Mouse (Mus musculus) erythroblast, embryonic 14.5 days (primary cell): Measurements from ENCODE around the gene Csnk2a2.

Experiments used
- GATA1 ChIP-seq: IDR thresholded peaks from 2 replicates; pipeline ENCODE4 v1.6.1; 2012; ENCODE audit warnings: low read length, inconsistent platforms, mixed read lengths
- TAL1 ChIP-seq: IDR thresholded peaks from 3 replicates; pipeline ENCODE4 v1.6.1; 2012; ENCODE audit warnings: low read length, inconsistent platforms, mixed read lengths

- no peak for TF ChIP-seq TAL1
- no peak for TF ChIP-seq GATA1
These were observed 55.0 kb downstream of the Csnk2a2 start, which contains the start of gene Cfap20 for GRCm38 (mm10) chr8:95434686-95435439.
